Mouse (Mus musculus) left cerebral cortex, postnatal 10 days (tissue): ENCODE results near the gene Thrap3. TPM values are rescaled to one million over a fixed set of nuclear protein-coding genes. Genes with fewer than 3 reads are reported as not detected.
A peak's percentile ranks its signal among the peaks of the same experiment; 100 is the strongest.
"Not testable (repeated sequence)": the region's sequence is repeated elsewhere in the genome, so short reads cannot be mapped to it uniquely, and the experiment has no call there.

Experiments used
- DNase-seq, 2 experiments: peaks; one replicate each; pipeline ENCODE4 v3.0.0; 2021 to 2022; ENCODE audit warnings: low spot score in 2 of 2, mixed read lengths in 1 of 2; ENCODE audit errors: extremely low spot score in 1 of 2
- intact Hi-C: fragments of 180-260 bp; cut with DNase I; formaldehyde crosslinking; loops from one replicate; pipeline ENCODE4 v1.15.1; 2025
- total RNA-seq, 2 experiments: library from RNA; stranded (reverse); gene quantifications; 2 replicates each; pipeline ENCODE4 v1.2.3; 2021

The Thrap3 gene
- total RNA-seq, 2 experiments from 2014 or later = 131 to 139 TPM

GRCm38 (mm10) chr4:126226640-126227039 lies 24.1 kb upstream of the Thrap3 start:
- DNase-seq = no peak
- intact Hi-C loops = loop anchor here (2.0 to 5.0 kb wide), 2 partner anchors 34 to 91 kb away; no protein-coding TSS in a partner anchor

- intact Hi-C loops = no loop called here
- no peak for DNase-seq
Observed at GRCm38 (mm10) chr4:126222631-126223030, 20.1 kb upstream of the Thrap3 start.

- intact Hi-C loops = no loop called here
- DNase-seq = no peak
Observed at GRCm38 (mm10) chr4:126220045-126220444, 17.5 kb upstream of the Thrap3 start.

GRCm38 (mm10) chr4:126219540-126219939 lies 17.0 kb upstream of the Thrap3 start:
- intact Hi-C loops, DNase-seq: not testable (repeated sequence)

- no peak for DNase-seq
Observed at GRCm38 (mm10) chr4:126217771-126218170, 15.2 kb upstream of the Thrap3 start.

GRCm38 (mm10) chr4:126207081-126207480 lies 4.5 kb upstream of the Thrap3 start:
- no peak for DNase-seq
- intact Hi-C loops = no loop called here

More at GRCm38 (mm10) chr4:126217771-126218170, 15.2 kb upstream of the Thrap3 start:
- intact Hi-C loops = no loop called here

- intact Hi-C loops = no loop called here
- no peak for DNase-seq
Observed at GRCm38 (mm10) chr4:126205386-126205785, 2.8 kb upstream of the Thrap3 start.

GRCm38 (mm10) chr4:126204661-126205230 lies 2.2 kb upstream of the Thrap3 start:
- intact Hi-C loops = no loop called here

GRCm38 (mm10) chr4:126204016-126204415 lies 1.5 kb upstream of the Thrap3 start:
- intact Hi-C loops = no loop called here
- DNase-seq = no peak

More at GRCm38 (mm10) chr4:126204661-126205230, 2.2 kb upstream of the Thrap3 start:
- no peak for DNase-seq

GRCm38 (mm10) chr4:126203336-126203895 lies 856 bp upstream of the Thrap3 start:
- intact Hi-C loops = no loop called here
- no peak for DNase-seq

- intact Hi-C loops = no loop called here
- DNase-seq = peak in 1 of 2 experiments; percentile 51
Observed at GRCm38 (mm10) chr4:126201514-126202302, 852 bp downstream of the Thrap3 start.

- intact Hi-C loops = no loop called here
- DNase-seq = no peak
Observed at GRCm38 (mm10) chr4:126200656-126201055, 1.9 kb downstream of the Thrap3 start.

GRCm38 (mm10) chr4:126200036-126200435 lies 2.5 kb downstream of the Thrap3 start:
- DNase-seq = no peak
- intact Hi-C loops = no loop called here

- no peak for DNase-seq
- intact Hi-C loops = no loop called here
Observed at GRCm38 (mm10) chr4:126199556-126199955, 3.0 kb downstream of the Thrap3 start.

GRCm38 (mm10) chr4:126197485-126197884 lies 5.1 kb downstream of the Thrap3 start:
- no peak for DNase-seq
- intact Hi-C loops = no loop called here

- intact Hi-C loops = no loop called here
- no peak for DNase-seq
Observed at GRCm38 (mm10) chr4:126194916-126195315, 7.6 kb downstream of the Thrap3 start.

- no peak for DNase-seq
- intact Hi-C loops = no loop called here
Observed at GRCm38 (mm10) chr4:126194216-126194615, 8.3 kb downstream of the Thrap3 start.

GRCm38 (mm10) chr4:126190636-126191035 lies 11.9 kb downstream of the Thrap3 start:
- intact Hi-C loops = no loop called here
- no peak for DNase-seq

- intact Hi-C loops = no loop called here
Observed at GRCm38 (mm10) chr4:126187096-126187495, 15.5 kb downstream of the Thrap3 start.

GRCm38 (mm10) chr4:126183034-126183433 lies 19.5 kb downstream of the Thrap3 start:
- no peak for DNase-seq
- intact Hi-C loops = loop anchor here (5.0 kb wide), 1 partner anchor 79 kb away; the partner anchor contains the start of gene Trappc3

More at GRCm38 (mm10) chr4:126187096-126187495, 15.5 kb downstream of the Thrap3 start:
- no peak for DNase-seq
